Mouse (Mus musculus) kidney, embryonic 15.5 days (tissue): Measurements from ENCODE around the gene Ankrd55. TPM values are rescaled to one million over a fixed set of nuclear protein-coding genes. Genes with fewer than 3 reads are reported as not detected.

ENCODE experiments used
- ATAC-seq: fragments of 200-750 bp; cut with Nextera tagmentation; replicated peaks from 2 replicates; pipeline ENCODE4 v1.8.0; 2017; ENCODE audit warnings: moderate TSS enrichment; ENCODE audit not compliant: low FRiP score
- H3K27ac ChIP-seq: fragments of 300-500 bp; sonication (generic); 2 replicates; pipeline ENCODE4 v1.5.1; 2015; ENCODE audit warnings: mild to moderate bottlenecking, inconsistent platforms
- H3K27me3 ChIP-seq: fragments of 300-500 bp; sonication (generic); 2 replicates; pipeline ENCODE4 v1.6.1; 2015; ENCODE audit warnings: inconsistent platforms
- H3K36me3 ChIP-seq: fragments of 300-500 bp; sonication (generic); 2 replicates; pipeline ENCODE4 v1.6.1; 2015; ENCODE audit warnings: inconsistent platforms
- H3K4me1 ChIP-seq: fragments of 300-500 bp; sonication (generic); 2 replicates; pipeline ENCODE4 v1.6.1; 2015; ENCODE audit warnings: inconsistent platforms
- H3K4me2 ChIP-seq: fragments of 300-500 bp; sonication (generic); 2 replicates; pipeline ENCODE4 v1.6.1; 2015; ENCODE audit warnings: moderate library complexity, mild to moderate bottlenecking, inconsistent platforms
- H3K4me3 ChIP-seq: fragments of 300-500 bp; sonication (generic); replicated peaks from 2 replicates; pipeline ENCODE4 v1.5.1; 2015; ENCODE audit warnings: mild to moderate bottlenecking, inconsistent platforms
- H3K9ac ChIP-seq: fragments of 300-500 bp; sonication (generic); 2 replicates; pipeline ENCODE4 v1.6.1; 2015; ENCODE audit warnings: mild to moderate bottlenecking, inconsistent platforms
- H3K9me3 ChIP-seq: fragments of 300-500 bp; sonication (generic); replicated peaks from 2 replicates; pipeline ENCODE4 v1.6.1; 2016; ENCODE audit warnings: inconsistent platforms
- WGBS: fragments of 180-500 bp; shearing (Covaris S2); methylation state at CpG from one replicate; pipeline ENCODE4 v1.1.7; 2015; ENCODE audit warnings: mixed read lengths; 5-methylcytosine and 5-hydroxymethylcytosine counted together
- polyA plus RNA-seq: library from polyadenylated mRNA; unstranded; fragments of >200 nt; fragmentation: Nextera tagmentation; extraction: Ambion mirVana; gene quantifications from 2 replicates; pipeline ENCODE4 v1.2.1, GENCODE M21; 2015

The Ankrd55 gene
- polyA plus RNA-seq = 0.21 and 0.31 TPM in 2 replicates

DNA sequence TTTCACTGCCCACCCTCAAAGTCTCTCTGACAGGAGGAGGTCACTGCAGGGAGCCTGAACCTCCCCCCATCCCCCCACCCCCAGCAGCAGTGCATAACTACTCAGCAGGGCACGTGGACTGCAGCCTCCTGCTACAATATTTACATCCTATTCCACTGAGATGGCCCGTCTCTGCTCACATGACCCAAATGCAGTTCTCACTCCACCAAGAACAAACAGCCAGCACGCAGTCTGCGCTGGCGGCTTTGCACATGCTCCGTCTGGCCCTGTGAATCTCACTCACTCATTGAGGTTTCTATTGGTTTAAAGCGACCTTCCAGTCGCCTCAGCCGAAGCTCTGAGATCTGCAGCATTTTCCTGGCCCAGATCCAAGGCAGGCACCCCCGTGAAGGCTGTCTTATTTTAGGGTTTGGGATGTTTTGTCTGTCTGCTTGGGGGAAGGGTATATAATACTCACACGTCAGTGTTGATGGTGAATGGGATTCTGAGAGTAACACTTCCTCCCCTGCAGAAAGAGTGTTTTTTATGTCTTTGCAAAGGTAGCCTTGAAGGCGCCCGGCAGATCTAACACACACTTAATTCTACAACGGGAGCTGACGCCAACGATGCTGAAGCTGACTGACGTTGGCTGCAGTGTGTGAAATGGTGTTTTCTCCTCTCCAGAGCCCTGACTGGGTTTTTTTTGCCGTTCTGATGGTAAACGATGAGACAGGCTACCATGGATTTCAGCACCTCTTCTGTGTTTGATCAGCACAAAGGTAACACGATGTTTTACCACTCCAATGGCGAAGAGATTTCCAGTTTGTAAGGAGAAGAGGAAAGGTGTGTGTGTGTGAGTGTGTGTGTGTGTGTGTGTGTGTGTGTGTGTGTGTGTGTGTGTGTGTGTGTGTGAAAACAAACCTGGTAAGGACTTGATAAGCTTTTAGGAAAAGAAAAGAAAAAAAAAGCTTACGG lies at the start of gene Ankrd55:
Gene Ankrd55 (plus strand): TSS at position 227 of the 954 bp plus-strand sequence.
- H3K4me2 ChIP-seq = peak within 1 kb of the TSS; percentile 58
- peak within 1 kb of the TSS; percentile 23 for H3K4me3 ChIP-seq
- H3K27ac ChIP-seq = no peak within 1 kb of the TSS
- no peaks in the 10 kb centered on the region for H3K36me3 ChIP-seq
- no peak within 1 kb of the TSS for H3K9ac ChIP-seq
- 0 out of 2 replicates have a peak, but pooled peaks cover 7% of the 10 kb centered on the region for H3K27me3 ChIP-seq
- ATAC-seq = peak; percentile 87
- no peaks in the 10 kb centered on the region for H3K9me3 ChIP-seq
- H3K4me1 ChIP-seq = peaks cover 13% of the 10 kb centered on the region
- 13% methylated on average over 22 of the region's 22 CpGs for WGBS

DNA sequence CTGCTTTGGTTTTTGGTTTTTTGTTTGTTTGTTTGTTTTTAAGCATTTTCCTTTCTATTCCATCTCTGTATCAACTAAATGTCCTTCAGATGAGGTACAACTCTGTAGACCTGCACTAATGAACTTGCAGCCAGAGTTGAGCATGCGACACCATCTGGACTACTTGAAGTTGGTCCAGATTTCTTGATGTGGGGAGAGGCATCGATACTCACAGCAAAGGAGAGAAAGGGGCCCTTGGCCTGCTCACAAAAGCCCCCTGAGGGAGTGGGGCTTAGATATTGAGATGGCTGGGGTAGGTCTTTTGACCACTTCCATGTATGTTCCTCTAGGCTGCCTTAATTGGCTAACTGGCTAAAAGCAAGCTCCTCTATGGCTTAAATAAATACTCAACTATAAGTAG lies 49.0 kb upstream of the Ankrd55 start:
- 93% methylated on average over 2 of the region's 2 CpGs for WGBS
- no peak for ATAC-seq

DNA sequence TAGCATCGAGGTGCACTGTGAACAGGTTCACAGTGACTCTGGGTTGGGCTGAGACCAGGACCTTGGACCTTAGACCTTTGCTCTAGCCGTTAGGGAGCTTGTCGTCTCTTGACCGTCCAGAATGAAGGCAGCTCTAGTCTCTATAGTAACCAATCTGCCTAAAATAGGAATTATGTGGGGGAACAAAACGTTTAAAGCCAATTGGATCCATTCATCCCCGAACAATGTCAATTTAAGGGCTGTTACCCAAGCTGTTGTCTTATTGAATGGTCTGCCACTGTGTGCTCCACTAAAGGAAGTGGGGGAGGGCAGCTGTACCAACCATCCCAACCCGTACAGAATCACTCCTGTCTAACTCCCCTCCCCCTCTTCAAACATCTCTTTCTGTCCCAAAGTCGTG lies 46.8 kb upstream of the Ankrd55 start:
- no peak overlapping the region for H3K4me3 ChIP-seq
- H3K9me3 ChIP-seq = no peaks in the 10 kb centered on the region
- no peaks in the 10 kb centered on the region for H3K36me3 ChIP-seq
- no peak for ATAC-seq
- peaks cover 18% of the 10 kb centered on the region for H3K4me1 ChIP-seq
- no peaks in the 10 kb centered on the region for H3K27me3 ChIP-seq
- H3K9ac ChIP-seq = no peak overlapping the region
- no peak overlapping the region for H3K27ac ChIP-seq
- no peak overlapping the region for H3K4me2 ChIP-seq
- 30% methylated on average over 8 of the region's 8 CpGs for WGBS

More for the DNA sequence above, 49.0 kb upstream of the Ankrd55 start:
- no peaks in the 10 kb centered on the region for H3K9me3 ChIP-seq
- no peak overlapping the region for H3K9ac ChIP-seq
- H3K4me3 ChIP-seq = no peak overlapping the region
- H3K4me1 ChIP-seq = peaks cover 19% of the 10 kb centered on the region
- no peak overlapping the region for H3K4me2 ChIP-seq
- H3K27me3 ChIP-seq = no peaks in the 10 kb centered on the region
- no peaks in the 10 kb centered on the region for H3K36me3 ChIP-seq
- no peak overlapping the region for H3K27ac ChIP-seq

DNA sequence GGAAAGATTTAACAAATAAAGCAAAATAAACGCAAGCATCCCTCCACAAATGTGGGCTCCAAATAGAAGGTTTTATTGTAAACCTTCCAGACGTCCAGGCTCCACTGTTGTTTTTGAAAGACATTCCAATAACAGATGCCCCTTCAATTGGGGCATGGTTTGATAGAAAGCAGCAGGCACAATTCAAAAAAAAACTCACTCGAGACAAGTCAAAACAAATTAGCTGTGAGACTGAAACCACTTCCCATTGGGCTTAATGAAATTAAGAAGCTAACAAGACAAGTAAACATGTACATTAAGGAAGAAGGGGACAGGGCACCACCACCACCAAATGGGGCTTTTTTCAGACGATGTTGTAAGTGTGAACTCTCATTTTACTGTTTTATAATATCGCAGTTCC lies 43.1 kb upstream of the Ankrd55 start:
- Histone ChIP-seq H3K27me3 (no peaks in the 10 kb centered on the region), H3K36me3 (no peaks in the 10 kb centered on the region), H3K4me2 (no peak overlapping the region), H3K4me3 (no peak overlapping the region), H3K9me3 (peaks cover 7% of the 10 kb centered on the region; the same call in 1 of the 2 replicates), H3K27ac (no peak overlapping the region), H3K4me1 (no peaks in the 10 kb centered on the region), H3K9ac (no peak overlapping the region)
- no peak for ATAC-seq
- WGBS = 58% methylated on average over 5 of the region's 5 CpGs

DNA sequence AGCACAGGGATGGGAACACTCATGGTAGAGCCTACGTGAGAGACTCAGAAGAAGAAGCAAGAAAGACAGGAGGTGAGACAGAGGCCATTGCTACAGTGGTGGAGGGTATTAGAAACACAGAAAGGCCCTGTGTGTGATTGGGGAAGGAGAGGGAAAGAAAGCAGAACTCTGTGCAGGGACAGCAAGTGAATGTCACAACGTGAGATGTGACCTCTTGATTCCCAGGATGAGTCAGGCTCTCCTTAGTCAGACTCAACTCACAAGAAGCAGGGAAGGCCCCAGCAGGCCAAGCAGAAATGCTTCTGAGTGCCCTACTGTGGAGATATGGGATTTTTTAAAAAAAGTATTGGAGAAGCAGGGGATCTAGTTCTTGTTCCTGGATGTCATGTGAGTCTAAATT lies 36.8 kb upstream of the Ankrd55 start:
- no peak for ATAC-seq
- no peak overlapping the region for H3K27ac ChIP-seq
- WGBS = 79% methylated on average over 2 of the region's 2 CpGs

DNA sequence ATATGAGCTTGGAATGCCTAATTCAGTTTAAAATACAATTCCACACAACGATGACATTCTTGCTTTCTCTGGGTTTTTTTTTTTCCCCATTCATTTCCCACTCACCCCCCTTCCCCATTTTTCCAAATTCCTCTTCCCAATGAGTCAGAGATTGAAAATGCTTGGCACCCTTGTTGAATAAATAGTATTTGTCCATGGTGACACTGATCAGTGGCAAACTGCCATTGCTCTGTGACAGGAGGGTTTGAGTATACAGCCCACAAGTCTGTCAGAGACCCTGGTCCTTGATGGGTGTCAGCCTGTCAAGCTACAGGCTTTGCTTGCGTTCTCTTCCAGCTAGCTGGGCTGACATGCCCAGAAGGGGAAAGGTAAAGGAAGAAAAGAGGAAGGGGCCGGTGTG lies 36.2 kb upstream of the Ankrd55 start:
- H3K36me3 ChIP-seq = no peaks in the 10 kb centered on the region
- peaks cover 7% of the 10 kb centered on the region; the same call in 1 of the 2 replicates for H3K9me3 ChIP-seq
- WGBS = 87% methylated on average over 3 of the region's 3 CpGs
- H3K9ac ChIP-seq = no peak overlapping the region
- H3K27me3 ChIP-seq = no peaks in the 10 kb centered on the region
- H3K27ac ChIP-seq = no peak overlapping the region
- peaks cover 24% of the 10 kb centered on the region for H3K4me1 ChIP-seq
- H3K4me2 ChIP-seq = no peak overlapping the region
- ATAC-seq = no peak
- no peak overlapping the region for H3K4me3 ChIP-seq

More for the DNA sequence above, 36.8 kb upstream of the Ankrd55 start:
- H3K9ac ChIP-seq = no peak overlapping the region
- no peaks in the 10 kb centered on the region for H3K36me3 ChIP-seq
- peaks cover 24% of the 10 kb centered on the region for H3K4me1 ChIP-seq
- no peak overlapping the region for H3K4me2 ChIP-seq
- no peaks in the 10 kb centered on the region for H3K27me3 ChIP-seq
- no peak overlapping the region for H3K4me3 ChIP-seq
- peaks cover 7% of the 10 kb centered on the region; the same call in 1 of the 2 replicates for H3K9me3 ChIP-seq

DNA sequence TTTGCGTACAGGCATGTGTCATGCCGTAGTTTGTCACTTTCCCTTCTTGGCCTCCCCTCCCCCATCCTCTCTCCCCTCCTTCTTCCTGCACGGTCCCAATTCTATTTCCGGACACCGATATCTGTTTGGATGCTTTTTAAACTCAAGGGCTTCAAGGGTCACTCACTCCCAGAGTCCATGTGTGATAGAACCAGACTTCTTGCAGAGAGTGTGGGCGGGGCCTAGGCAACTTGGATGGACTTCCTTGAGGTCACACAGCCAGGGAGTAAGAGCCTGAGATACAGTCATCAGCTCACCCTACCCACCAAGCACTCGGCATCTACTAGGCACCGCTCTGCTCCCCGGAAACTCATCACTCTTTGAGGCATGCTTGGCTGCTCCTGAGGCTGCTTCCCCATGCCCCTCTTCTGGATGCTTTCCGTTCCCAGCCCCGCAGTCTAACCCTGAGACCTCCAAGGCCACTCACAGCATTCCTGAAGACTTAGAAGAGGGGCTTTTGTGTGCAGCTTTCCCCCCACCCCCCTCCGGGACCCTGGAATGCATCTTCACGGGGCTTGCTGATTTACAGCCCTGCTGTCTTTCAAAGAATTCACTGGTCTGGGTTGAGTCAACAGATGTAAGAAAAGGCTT lies 35.1 kb upstream of the Ankrd55 start:
- H3K27ac ChIP-seq = peak overlapping the region; percentile 65
- WGBS = 21% methylated on average over 13 of the region's 13 CpGs
- H3K9ac ChIP-seq = no peak overlapping the region
- no peak overlapping the region for H3K4me3 ChIP-seq
- no peaks in the 10 kb centered on the region for H3K27me3 ChIP-seq
- H3K9me3 ChIP-seq = peaks cover 7% of the 10 kb centered on the region; the same call in 1 of the 2 replicates
- no peaks in the 10 kb centered on the region for H3K36me3 ChIP-seq
- peaks cover 24% of the 10 kb centered on the region for H3K4me1 ChIP-seq
- H3K4me2 ChIP-seq = no peak overlapping the region
- ATAC-seq = peak; percentile 80

DNA sequence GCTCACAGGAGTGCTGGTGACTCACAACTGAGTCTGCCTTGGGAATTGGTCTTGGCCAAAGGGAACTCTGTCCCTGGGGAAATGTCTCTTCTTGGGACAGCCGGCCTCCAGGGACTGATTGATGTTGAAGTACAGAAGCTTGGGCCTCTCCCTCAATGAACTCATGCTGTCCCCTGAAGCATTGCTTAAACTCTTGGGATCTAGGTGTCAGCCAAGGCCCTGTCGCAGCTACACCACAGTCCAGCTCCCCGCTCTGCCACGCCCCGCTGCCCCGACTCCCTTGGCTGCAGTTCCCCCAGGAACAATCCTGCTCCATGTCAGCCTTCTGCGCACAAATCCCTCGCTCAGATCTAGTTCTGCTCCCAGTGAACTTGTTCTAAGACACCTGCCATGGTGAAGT lies 34.1 kb upstream of the Ankrd55 start:
- no peak overlapping the region for H3K4me2 ChIP-seq
- H3K27me3 ChIP-seq = no peaks in the 10 kb centered on the region
- no peak overlapping the region for H3K4me3 ChIP-seq
- H3K4me1 ChIP-seq = peaks cover 24% of the 10 kb centered on the region
- peak overlapping the region; percentile 65; the same call in 1 of the 2 replicates for H3K27ac ChIP-seq
- peak; percentile 50 for ATAC-seq
- H3K36me3 ChIP-seq = no peaks in the 10 kb centered on the region
- WGBS = 61% methylated on average over 8 of the region's 8 CpGs
- no peak overlapping the region for H3K9ac ChIP-seq
- H3K9me3 ChIP-seq = peaks cover under 1% of the 10 kb centered on the region; the same call in 1 of the 2 replicates

DNA sequence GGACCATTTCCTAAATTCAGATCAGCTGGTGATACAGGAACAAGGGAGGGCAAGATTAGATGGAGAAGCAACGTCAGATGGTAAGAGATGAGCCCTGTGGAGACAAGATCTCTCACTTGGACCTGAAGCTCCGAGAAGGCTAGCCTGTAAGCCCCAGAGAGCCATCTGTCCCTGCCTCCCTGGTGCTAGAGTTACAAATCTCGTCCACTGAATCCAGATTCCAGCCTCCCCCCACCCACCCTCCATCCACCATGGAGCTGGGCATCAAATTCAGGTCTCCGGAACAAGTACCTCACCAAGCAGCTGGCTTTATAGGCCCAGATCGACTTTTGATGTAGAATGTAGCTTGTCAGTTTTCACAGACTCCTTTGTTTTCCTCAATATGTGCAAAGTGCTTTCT lies 32.4 kb upstream of the Ankrd55 start:
- no peak overlapping the region for H3K9ac ChIP-seq
- no peaks in the 10 kb centered on the region for H3K9me3 ChIP-seq
- no peak overlapping the region for H3K4me3 ChIP-seq
- H3K4me2 ChIP-seq = no peak overlapping the region
- no peaks in the 10 kb centered on the region for H3K36me3 ChIP-seq
- peaks cover 24% of the 10 kb centered on the region for H3K4me1 ChIP-seq
- no peaks in the 10 kb centered on the region for H3K27me3 ChIP-seq
- 58% methylated on average over 5 of the region's 5 CpGs for WGBS
- no peak overlapping the region for H3K27ac ChIP-seq
- ATAC-seq = no peak

DNA sequence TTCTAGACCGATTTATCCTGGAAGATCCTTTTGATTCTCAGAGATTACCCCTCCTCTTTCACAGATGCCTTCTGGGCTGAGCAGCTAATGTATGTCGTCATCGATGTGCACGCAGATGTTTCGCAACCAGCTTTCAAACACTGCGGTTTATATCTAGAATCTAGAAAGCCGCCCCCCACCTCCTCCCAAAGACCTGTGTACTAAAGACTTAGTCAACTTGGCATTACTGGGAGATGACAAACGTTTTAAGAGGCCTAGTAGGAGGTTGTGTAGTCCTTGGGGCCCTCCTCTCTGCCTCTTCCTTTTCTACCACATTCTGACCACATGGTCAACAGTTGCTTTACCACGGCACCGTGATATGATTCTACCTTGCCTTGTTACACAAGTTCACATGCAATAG lies 29.8 kb upstream of the Ankrd55 start:
- Histone ChIP-seq H3K4me1 (peaks cover 14% of the 10 kb centered on the region), H3K9ac (no peak overlapping the region)
- no peak for ATAC-seq

DNA sequence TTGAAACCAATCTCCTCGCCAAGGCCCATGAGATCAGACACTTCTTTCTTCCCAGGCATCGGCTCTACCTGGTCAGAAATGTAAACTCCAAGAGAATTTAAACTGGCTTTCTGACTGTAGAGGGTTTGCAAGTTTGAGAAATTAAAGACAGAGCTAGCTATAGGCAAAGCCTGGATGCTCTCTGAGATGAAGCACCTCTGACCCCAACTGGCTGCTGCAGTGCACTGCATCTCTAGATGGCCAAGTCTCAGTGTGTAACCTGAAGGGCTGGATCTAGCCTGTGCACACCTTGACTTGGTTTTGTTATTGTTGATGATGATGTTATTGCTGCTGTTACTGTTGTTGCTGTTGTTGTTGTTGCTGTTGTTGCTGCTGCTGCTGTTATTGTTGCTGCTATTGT lies 28.9 kb upstream of the Ankrd55 start:
- no peak overlapping the region for H3K4me2 ChIP-seq
- no peaks in the 10 kb centered on the region for H3K9me3 ChIP-seq
- ATAC-seq = peak; percentile 87
- no peaks in the 10 kb centered on the region for H3K27me3 ChIP-seq
- H3K36me3 ChIP-seq = no peaks in the 10 kb centered on the region
- peaks cover 5% of the 10 kb centered on the region for H3K4me1 ChIP-seq
- no peak overlapping the region for H3K27ac ChIP-seq
- WGBS = 33% methylated on average over 2 of the region's 2 CpGs
- H3K9ac ChIP-seq = no peak overlapping the region
- H3K4me3 ChIP-seq = no peak overlapping the region

More for the DNA sequence above, 29.8 kb upstream of the Ankrd55 start:
- H3K27ac ChIP-seq = no peak overlapping the region
- no peaks in the 10 kb centered on the region for H3K9me3 ChIP-seq
- 92% methylated on average over 10 of the region's 10 CpGs for WGBS
- H3K4me3 ChIP-seq = no peak overlapping the region
- H3K27me3 ChIP-seq = no peaks in the 10 kb centered on the region
- H3K36me3 ChIP-seq = no peaks in the 10 kb centered on the region
- no peak overlapping the region for H3K4me2 ChIP-seq

DNA sequence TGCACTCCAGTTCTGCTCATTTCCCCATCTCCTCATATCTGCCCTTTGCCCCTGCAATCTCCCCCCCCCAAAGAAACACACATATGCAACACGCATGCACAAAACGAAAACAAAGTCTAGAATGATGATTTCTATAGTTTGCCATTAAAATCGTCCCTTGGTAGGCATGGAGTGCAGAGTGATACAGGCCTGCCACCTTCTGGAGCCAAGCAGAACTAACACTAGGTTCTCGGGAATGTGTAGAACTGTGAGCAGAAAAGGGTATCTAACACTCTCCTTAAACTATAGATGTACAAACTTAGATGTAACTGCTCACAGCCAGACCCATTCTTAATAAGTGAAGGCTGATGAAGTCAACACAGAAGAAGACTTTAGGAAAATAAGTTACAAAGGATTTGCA lies 23.6 kb upstream of the Ankrd55 start:
- Histone ChIP-seq H3K4me2 (no peak overlapping the region), H3K27ac (no peak overlapping the region), H3K4me3 (no peak overlapping the region), H3K27me3 (no peaks in the 10 kb centered on the region), H3K9ac (no peak overlapping the region), H3K9me3 (no peaks in the 10 kb centered on the region), H3K4me1 (no peaks in the 10 kb centered on the region), H3K36me3 (no peaks in the 10 kb centered on the region)
- ATAC-seq = peak; percentile 64; the same call in 1 of the 2 replicates
- 15% methylated on average over 4 of the region's 4 CpGs for WGBS
